Mouse (Mus musculus) testis, adult 2 months (tissue): Measurements from ENCODE around the gene Enah.

Experiments
- CTCF ChIP-seq: fragments of 200-500 bp; IDR thresholded peaks from 2 replicates; pipeline ENCODE4 v1.5.1; 2012; ENCODE audit warnings: low read depth, mild to moderate bottlenecking, inconsistent platforms, low read length, moderate library complexity; ENCODE audit not compliant: control insufficient read depth, insufficient read depth, insufficient replicate concordance
- POLR2A ChIP-seq: fragments of 200-500 bp; IDR thresholded peaks from 2 replicates; pipeline ENCODE4 v1.6.1; 2012; ENCODE audit warnings: low read depth, mild to moderate bottlenecking, inconsistent platforms, low read length, moderate library complexity; ENCODE audit not compliant: control insufficient read depth

DNA sequence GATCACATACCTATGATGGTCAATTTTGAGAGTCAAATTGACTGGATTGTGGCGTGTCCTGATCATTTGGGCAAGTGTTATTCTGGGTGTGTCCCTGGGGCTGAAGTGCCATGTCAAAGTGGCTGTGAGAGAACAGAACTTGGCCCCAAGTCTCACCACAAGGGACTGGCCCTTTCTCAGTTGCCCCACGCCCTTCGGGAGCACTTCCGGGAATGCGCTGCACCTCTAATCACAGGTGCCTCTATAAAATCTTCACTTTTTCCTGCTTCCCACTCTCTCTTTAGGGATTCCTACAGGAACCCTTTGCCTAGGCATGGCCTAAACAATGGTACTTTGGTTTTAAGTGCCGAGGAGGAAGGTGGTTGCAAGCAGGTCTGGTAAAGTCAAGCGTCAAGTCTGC, 130.1 kb downstream of the Enah start:
- TF ChIP-seq CTCF (no peak), POLR2A (no peak)
